Mouse (Mus musculus) R1 (cell line): Measurements from ENCODE around the gene Olfr342.

Source experiments
- DNase-seq: peaks from one replicate; pipeline ENCODE4 v3.0.0-alpha.2; 2018; ENCODE audit warnings: low read depth, low spot score

Gene Olfr342

DNA sequence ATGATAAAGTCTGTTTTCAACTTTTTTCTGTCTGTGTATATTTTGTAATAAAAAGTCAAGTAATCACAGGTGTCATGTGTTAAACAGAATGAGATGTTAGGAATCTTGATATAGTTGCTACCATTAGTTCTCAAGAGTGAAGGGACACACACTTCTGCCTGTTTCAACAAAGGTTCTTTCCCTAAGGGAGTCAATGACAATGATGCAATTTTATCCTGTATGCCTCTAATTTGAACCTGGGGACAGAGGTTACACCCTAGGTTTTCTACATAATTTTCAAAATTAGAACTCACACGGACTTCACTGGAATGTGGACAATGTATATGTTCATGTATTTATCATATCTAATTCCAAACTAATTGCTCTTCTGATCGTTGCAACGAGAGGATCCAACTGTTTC is at the start of gene Olfr342:
Gene Olfr342, plus strand, starts transcription at position 301 of the 400 bp plus-strand sequence.
- DNase-seq, result no peak

- DNase-seq, result no peak
These were observed 42.4 kb upstream of the Olfr342 start, which contains the start of gene Olfr341 for GRCm38 (mm10) chr2:36482368-36482767. Gene Olfr341, minus strand, starts transcription at chr2:36482468.

- DNase-seq, result no peak
These were observed 40.4 kb downstream of the Olfr342 start for GRCm38 (mm10) chr2:36565156-36565555.

DNA sequence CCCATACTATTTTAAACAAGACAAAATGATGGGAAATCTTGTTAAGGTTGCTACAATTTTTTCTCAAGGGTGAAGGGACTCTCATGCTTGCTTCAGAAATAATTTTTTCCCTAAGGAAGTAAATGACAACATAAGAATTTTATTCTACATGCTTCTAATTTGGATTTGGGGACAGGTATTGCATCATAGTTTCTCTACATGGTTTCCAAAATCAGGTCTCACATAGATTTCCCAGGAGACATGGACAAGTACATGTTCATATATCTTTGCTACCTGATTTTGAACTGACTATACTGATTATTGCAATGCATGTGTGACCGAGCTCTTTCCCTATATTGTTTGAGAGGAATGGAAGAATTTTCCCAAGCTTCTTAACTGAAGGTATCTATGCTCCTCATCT is 41.6 kb downstream of the Olfr342 start, which contains the start of gene Olfr344:
Gene Olfr344, plus strand, starts transcription at position 301 of the 400 bp plus-strand sequence.
- DNase-seq, result no peak

GRCm38 (mm10) chr2:36567022-36567421 is 42.2 kb downstream of the Olfr342 start:
- no peak for DNase-seq

- no peak for DNase-seq
These were observed 43.0 kb downstream of the Olfr342 start for GRCm38 (mm10) chr2:36567845-36568244.
